Mouse (Mus musculus): ENCODE data around the gene Il22. TPM values are rescaled to one million over a fixed set of nuclear protein-coding genes. Genes with fewer than 3 reads are reported as not detected.
"Not testable (repeated sequence)": the region's sequence is repeated elsewhere in the genome, so short reads cannot be mapped to it uniquely, and the experiment has no call there.

Il22 gene
- polyA plus RNA-seq, 1 experiment from 2014 or later: not detected

GRCm38 (mm10) chr10:118250852-118251295 is 46.1 kb downstream of the Il22 start:
- Histone ChIP-seq H3K27ac (ENCODE audit: low read length) (no peak overlapping the region), H3K36me3 (ENCODE audit: insufficient read depth, low read length) (no peaks in the 10 kb centered on the region), H3K4me2 (replicated peaks; ENCODE audit: low read depth, low read length) (no peak overlapping the region), H3K9me3 (ENCODE audit: low read length) (no peaks in the 10 kb centered on the region), H3K4me1 (ENCODE audit: insufficient read depth, low read depth, low read length) (no peaks in the 10 kb centered on the region), H3K27me3 (replicated peaks; ENCODE audit: insufficient read depth, low read length) (no peaks in the 10 kb centered on the region), H3K4me3 (ENCODE audit: low read depth, low read length) (no peak overlapping the region), H3K9ac (replicated peaks; ENCODE audit: low read depth) (no peak overlapping the region)
- DNase-seq (ENCODE audit: low spot score): no peak
- TF ChIP-seq EP300 (IDR thresholded peaks at IDR 0.05) (no peak), CTCF (IDR thresholded peaks at IDR 0.05) (peak; percentile 50)
- ATAC-seq: no peak
- WGBS: 35% methylated on average over 10 of the region's 10 CpGs

- H3K4me2 ChIP-seq (replicated peaks; ENCODE audit: low read depth, low read length); ATAC-seq; H3K4me3 ChIP-seq (ENCODE audit: low read depth, low read length); H3K27me3 ChIP-seq (replicated peaks; ENCODE audit: insufficient read depth, low read length); H3K27ac ChIP-seq (ENCODE audit: low read length); H3K9ac ChIP-seq (replicated peaks; ENCODE audit: low read depth); H3K36me3 ChIP-seq (ENCODE audit: insufficient read depth, low read length); DNase-seq (ENCODE audit: low spot score); H3K4me1 ChIP-seq (ENCODE audit: insufficient read depth, low read depth, low read length); H3K9me3 ChIP-seq (ENCODE audit: low read length): not testable (repeated sequence)
- WGBS: no CpG with 5 or more reads among the region's 13 CpGs
Measured at GRCm38 (mm10) chr10:118258388-118258787, 53.6 kb downstream of the Il22 start, which contains the start of gene Gm32802. Gm32802 (plus strand) TSS chr10:118258688.

Other genes with a start within 250 kb of the Il22 start
- gene Mdm1, start 63.1 kb upstream of the Il22 start, polyA plus RNA-seq (2015; fragmentation: Nextera tagmentation; extraction: Ambion mirVana): 13.6 and 16.4 TPM in 2 replicates
- not detected in 2 replicates for gene Gm32717, start 35.8 kb downstream of the Il22 start, polyA plus RNA-seq (2015; fragmentation: Nextera tagmentation; extraction: Ambion mirVana)
- not detected in 2 replicates for gene Gm32802, start 53.7 kb downstream of the Il22 start, polyA plus RNA-seq (2015; fragmentation: Nextera tagmentation; extraction: Ambion mirVana)
- not detected in 2 replicates for gene Iltifb, start 90.1 kb downstream of the Il22 start, polyA plus RNA-seq (2015; fragmentation: Nextera tagmentation; extraction: Ambion mirVana)
- gene Gm9040, start 122.0 kb downstream of the Il22 start, polyA plus RNA-seq (2015; fragmentation: Nextera tagmentation; extraction: Ambion mirVana): not detected in 2 replicates
- gene Gm9044, start 127.5 kb downstream of the Il22 start, polyA plus RNA-seq (2015; fragmentation: Nextera tagmentation; extraction: Ambion mirVana): not detected in 2 replicates
- 0.06 TPM in 1 of 2 replicates, not detected in the other for gene Gm9045, start 132.9 kb downstream of the Il22 start, polyA plus RNA-seq (2015; fragmentation: Nextera tagmentation; extraction: Ambion mirVana)
- gene Gm9046, start 138.3 kb downstream of the Il22 start, polyA plus RNA-seq (2015; fragmentation: Nextera tagmentation; extraction: Ambion mirVana): not detected in 2 replicates
- gene Gm9048, start 143.7 kb downstream of the Il22 start, polyA plus RNA-seq (2015; fragmentation: Nextera tagmentation; extraction: Ambion mirVana): not detected in 2 replicates
- 0.06 TPM in 1 of 2 replicates, not detected in the other for gene Gm9049, start 149.2 kb downstream of the Il22 start, polyA plus RNA-seq (2015; fragmentation: Nextera tagmentation; extraction: Ambion mirVana)
- 0.13 TPM in 1 of 2 replicates, not detected in the other for gene Ifng, start 236.1 kb downstream of the Il22 start, polyA plus RNA-seq (2015; fragmentation: Nextera tagmentation; extraction: Ambion mirVana)